Mouse (Mus musculus): ENCODE results near the gene Fignl2.

DNA sequence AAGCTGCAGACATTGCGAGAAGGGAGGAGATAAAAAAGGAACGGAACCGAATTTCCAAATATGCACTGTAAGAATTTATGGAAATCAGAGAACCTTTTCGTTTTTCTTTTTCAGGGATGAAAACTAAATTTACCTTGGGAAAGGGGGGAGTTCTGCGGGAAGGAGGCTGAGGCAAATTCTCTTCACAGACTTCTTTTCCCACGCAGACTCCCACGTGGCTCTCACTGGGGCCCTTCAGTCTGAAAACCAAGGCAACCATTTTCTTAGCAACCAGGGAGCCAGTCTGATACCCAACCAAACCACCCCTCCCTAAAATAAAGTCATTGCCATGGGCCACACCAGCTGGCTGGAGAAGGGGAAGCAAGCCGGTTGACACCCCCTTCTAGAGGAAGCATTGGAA is 72.7 kb downstream of the Fignl2 start:
- TF ChIP-seq CTCF (IDR thresholded peaks at IDR 0.05; ENCODE audit: low read depth) (no peak), EP300 (IDR thresholded peaks at IDR 0.05; ENCODE audit: low read depth) (no peak)
